Mouse (Mus musculus) bone marrow, adult 2 months (tissue): ENCODE results near the gene Dok1. TPM values are rescaled to one million over a fixed set of nuclear protein-coding genes. Genes with fewer than 3 reads are reported as not detected.

Source experiments
- H3K27ac ChIP-seq: fragments of 200-500 bp; 2 replicates; pipeline ENCODE4 v1.5.1; 2012; ENCODE audit warnings: low read depth, mild to moderate bottlenecking, control low read depth, inconsistent platforms, low read length; ENCODE audit not compliant: control insufficient read depth, poor library complexity, insufficient read depth
- H3K4me1 ChIP-seq: fragments of 200-500 bp; 2 replicates; pipeline ENCODE4 v1.6.1; 2011; ENCODE audit warnings: low read length; ENCODE audit not compliant: control insufficient read depth, insufficient read depth
- H3K4me3 ChIP-seq: fragments of 200-500 bp; replicated peaks from 2 replicates; pipeline ENCODE3; 2011; ENCODE audit warnings: mild to moderate bottlenecking, low read depth, low read length, control low read depth; ENCODE audit not compliant: control insufficient read depth
- CTCF ChIP-seq: fragments of 200-500 bp; IDR thresholded peaks from 2 replicates; pipeline ENCODE4 v1.5.1; 2011; ENCODE audit warnings: low read length, control low read depth; ENCODE audit not compliant: control insufficient read depth, insufficient read depth
- POLR2A ChIP-seq: fragments of 200-500 bp; IDR thresholded peaks from 2 replicates; pipeline ENCODE4 v1.6.1; 2011; ENCODE audit warnings: low read depth, mild to moderate bottlenecking, control low read depth, low read length, borderline replicate concordance; ENCODE audit not compliant: control insufficient read depth
- WGBS: fragments of 180-500 bp; shearing (Covaris S2); methylation state at CpG from one replicate; pipeline ENCODE4 v1.1.7; 2018; 5-methylcytosine and 5-hydroxymethylcytosine counted together
- polyA plus RNA-seq: library from polyadenylated mRNA; stranded (reverse); fragments of >200 nt; gene quantifications from 2 replicates; pipeline ENCODE4 v1.2.4, GENCODE M21; 2011; ENCODE audit warnings: low replicate concordance; ENCODE audit not compliant: missing spikeins, insufficient read depth, insufficient read length

Gene Dok1
- polyA plus RNA-seq, 1 experiment = 39.6 TPM

GRCm38 (mm10) chr6:83037188-83037587 lies 3.9 kb upstream of the Dok1 start:
- Histone ChIP-seq H3K4me3 (no peak overlapping the region), H3K4me1 (peaks cover 3% of the 10 kb centered on the region; the same call in 1 of the 2 replicates), H3K27ac (no peak overlapping the region)
- WGBS = 86% methylated on average over 8 of the region's 8 CpGs
- TF ChIP-seq CTCF (no peak), POLR2A (no peak)

DNA sequence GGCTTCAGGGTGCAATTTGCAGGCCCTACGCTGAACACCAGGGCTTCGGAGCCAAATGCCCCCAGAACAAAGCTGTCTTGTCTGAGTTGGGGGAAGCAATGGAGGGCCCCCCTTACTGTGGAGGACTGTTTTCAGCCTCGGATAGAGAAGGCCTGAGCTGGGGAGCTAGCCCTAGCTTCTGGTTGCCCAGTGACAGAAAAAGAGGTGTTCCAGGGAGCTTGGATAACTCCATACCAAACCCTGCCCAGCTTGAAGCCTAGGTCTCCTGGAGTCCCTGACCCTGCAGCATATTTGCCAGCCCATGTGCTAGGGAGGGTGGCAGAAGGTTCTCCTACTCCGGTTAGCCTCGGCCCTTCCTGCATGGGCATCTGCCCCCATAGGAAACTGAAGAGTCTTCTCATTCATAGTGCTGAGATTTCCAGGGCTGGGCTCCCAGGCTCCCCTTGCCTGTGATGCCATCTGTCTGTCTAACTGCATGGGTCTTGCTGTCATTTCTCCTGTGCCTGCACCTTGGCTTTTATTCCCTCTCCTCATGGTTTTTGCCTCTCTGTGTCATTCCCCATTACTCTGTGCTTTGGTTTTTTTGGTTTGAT lies 1.3 kb upstream of the Dok1 start:
- H3K27ac ChIP-seq = no peak overlapping the region
- no peak overlapping the region for H3K4me3 ChIP-seq
- 89% methylated on average over 5 of the region's 5 CpGs for WGBS

DNA sequence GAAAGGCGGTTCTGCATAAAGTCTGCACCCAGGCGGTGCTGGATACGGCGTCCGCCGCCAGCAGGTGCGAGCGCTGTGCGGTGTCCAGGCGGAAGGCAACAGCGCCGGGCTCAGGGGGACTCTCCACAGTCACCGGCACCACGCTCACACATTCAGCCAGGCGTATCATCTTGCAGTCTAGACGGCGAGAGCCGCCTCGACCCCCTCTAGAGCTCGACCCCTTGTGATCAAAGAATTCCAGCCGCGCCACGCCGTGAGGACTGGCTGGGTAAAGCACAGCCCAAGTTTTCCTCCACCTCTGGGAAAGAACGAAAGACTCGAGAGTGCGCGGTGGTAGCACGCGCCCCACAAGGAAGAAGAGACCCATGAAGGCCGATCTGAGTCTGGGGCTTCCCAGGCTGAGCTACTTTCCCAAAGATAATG lies 491 bp downstream of the Dok1 start:
- no peaks in the 10 kb centered on the region; the same call in 1 of the 2 replicates for H3K4me1 ChIP-seq

More for the DNA sequence above, 1.3 kb upstream of the Dok1 start:
- no peak for TF ChIP-seq CTCF
- no peak for TF ChIP-seq POLR2A
- peaks cover 3% of the 10 kb centered on the region; the same call in 1 of the 2 replicates for H3K4me1 ChIP-seq

DNA sequence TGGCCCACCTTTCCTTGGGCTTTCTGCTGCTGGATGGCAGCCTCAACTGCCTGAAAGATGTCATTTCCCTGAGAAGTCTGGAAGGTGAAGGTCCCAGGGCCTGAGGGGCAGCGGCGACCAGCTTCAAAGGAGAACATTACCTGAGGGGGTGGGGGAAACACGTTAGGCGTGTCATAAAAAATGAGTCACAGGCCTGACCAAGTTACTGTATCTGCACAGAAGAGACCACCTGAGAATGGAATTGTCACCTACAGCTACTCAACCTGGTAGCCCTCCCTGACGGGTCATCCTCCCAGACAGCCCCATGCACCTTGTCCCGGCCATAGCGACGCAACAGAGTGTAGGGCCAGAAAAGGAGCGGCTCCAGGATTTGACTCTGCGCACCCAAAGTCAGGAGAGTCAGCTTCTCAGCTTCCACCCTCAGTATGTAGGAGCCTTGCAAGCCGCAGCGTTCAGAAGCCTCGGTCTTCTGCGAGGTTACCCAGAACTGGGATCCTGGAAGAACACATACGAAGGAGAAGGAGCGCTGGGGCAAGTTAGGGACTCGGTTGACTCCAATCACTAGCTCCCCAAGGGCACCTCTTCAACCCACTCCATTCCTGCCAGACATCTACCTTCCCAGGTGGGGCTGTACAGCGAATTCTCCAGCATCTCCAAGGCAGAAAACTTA lies 1.2 kb downstream of the Dok1 start:
- TF ChIP-seq POLR2A (no peak), CTCF (no peak)
- 83% methylated on average over 18 of the region's 18 CpGs for WGBS

More for the DNA sequence above, 491 bp downstream of the Dok1 start:
- 0% methylated on average over 31 of the region's 31 CpGs for WGBS
- Histone ChIP-seq H3K4me3 (peak overlapping the region; percentile 95), H3K27ac (peak overlapping the region; percentile 64)
- TF ChIP-seq CTCF (peak; percentile 22; the same call in 1 of the 2 replicates), POLR2A (peak; percentile 53; the same call in 1 of the 2 replicates)

GRCm38 (mm10) chr6:83031111-83031510 lies 2.2 kb downstream of the Dok1 start:
- Histone ChIP-seq H3K4me1 (peaks cover 2% of the 10 kb centered on the region; the same call in 1 of the 2 replicates), H3K4me3 (no peak overlapping the region), H3K27ac (no peak overlapping the region)
- TF ChIP-seq POLR2A (no peak), CTCF (no peak)
- WGBS = 89% methylated on average over 7 of the region's 7 CpGs

More for the DNA sequence above, 1.2 kb downstream of the Dok1 start:
- Histone ChIP-seq H3K4me3 (peak overlapping the region; percentile 95), H3K4me1 (peaks cover 2% of the 10 kb centered on the region; the same call in 1 of the 2 replicates), H3K27ac (peak overlapping the region; percentile 64; the same call in 1 of the 2 replicates)

- peaks cover 4% of the 10 kb centered on the region; the same call in 1 of the 2 replicates for H3K4me1 ChIP-seq
- TF ChIP-seq POLR2A (no peak), CTCF (no peak)
- H3K27ac ChIP-seq = no peak overlapping the region
- WGBS = 82% methylated on average over 10 of the region's 10 CpGs
- no peak overlapping the region for H3K4me3 ChIP-seq
These were observed 3.5 kb downstream of the Dok1 start for GRCm38 (mm10) chr6:83029777-83030176.

DNA sequence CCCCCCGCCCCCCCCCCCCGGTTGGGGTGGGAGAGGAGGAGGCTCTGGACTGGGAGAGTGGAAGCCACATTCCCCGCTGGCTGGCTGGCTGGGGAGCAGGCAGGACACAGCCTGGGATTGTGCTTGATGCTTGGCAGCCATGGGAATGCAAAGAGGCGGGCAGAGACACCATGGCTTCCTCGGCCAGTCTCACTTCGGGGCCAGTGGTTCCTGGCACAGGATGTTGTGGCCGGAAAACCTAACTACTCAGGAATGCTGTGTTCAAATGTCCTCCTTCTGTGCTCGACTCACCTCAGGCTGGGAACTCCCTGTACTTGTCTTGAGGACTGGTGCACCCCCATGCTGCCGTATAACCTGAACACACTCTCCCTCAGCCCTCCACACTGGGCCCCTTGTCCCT lies 5.6 kb downstream of the Dok1 start:
- TF ChIP-seq POLR2A (no peak), CTCF (no peak)
- Histone ChIP-seq H3K27ac (no peak overlapping the region), H3K4me1 (peaks cover 4% of the 10 kb centered on the region; the same call in 1 of the 2 replicates), H3K4me3 (no peak overlapping the region)
- 29% methylated on average over 7 of the region's 9 CpGs for WGBS

- Histone ChIP-seq H3K27ac (no peak overlapping the region), H3K4me1 (peaks cover 4% of the 10 kb centered on the region; the same call in 1 of the 2 replicates), H3K4me3 (no peak overlapping the region)
- TF ChIP-seq POLR2A (no peak), CTCF (no peak)
- WGBS = 65% methylated on average over 8 of the region's 8 CpGs
These were observed 6.0 kb downstream of the Dok1 start for GRCm38 (mm10) chr6:83027293-83027692.

DNA sequence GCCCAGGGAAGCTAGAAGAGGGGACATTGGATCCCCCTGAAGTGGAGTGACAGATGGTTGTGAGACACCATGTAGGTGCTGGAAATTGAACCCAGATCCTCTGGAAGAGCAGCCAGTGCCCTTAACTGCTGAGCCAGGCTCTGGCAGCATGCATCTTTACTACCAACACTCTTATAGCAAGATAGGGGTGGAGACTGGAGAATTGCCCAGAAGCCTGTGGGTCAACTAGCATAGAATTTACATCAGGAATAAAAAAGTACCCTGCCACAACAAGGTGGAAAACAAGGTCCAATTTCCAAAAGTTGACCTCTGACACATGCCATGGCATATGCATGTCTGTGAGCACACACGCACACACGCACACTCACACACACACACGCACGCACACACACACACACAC lies 8.1 kb downstream of the Dok1 start:
- 72% methylated on average over 4 of the region's 4 CpGs for WGBS
- Histone ChIP-seq H3K4me3 (no peak overlapping the region), H3K27ac (no peak overlapping the region), H3K4me1 (peaks cover 4% of the 10 kb centered on the region; the same call in 1 of the 2 replicates)
- TF ChIP-seq POLR2A = no peak
- TF ChIP-seq CTCF = no peak
